Mouse (Mus musculus) retina, embryonic 14.5 days (tissue): ENCODE results near the gene E130308A19Rik.

ENCODE experiments used
- DNase-seq: peaks from one replicate; pipeline ENCODE4 v3.0.0-alpha.2; 2015; ENCODE audit warnings: low spot score

The E130308A19Rik gene

GRCm38 (mm10) chr4:59682491-59682890 lies 56.5 kb downstream of the E130308A19Rik start:
- no peak for DNase-seq

DNA sequence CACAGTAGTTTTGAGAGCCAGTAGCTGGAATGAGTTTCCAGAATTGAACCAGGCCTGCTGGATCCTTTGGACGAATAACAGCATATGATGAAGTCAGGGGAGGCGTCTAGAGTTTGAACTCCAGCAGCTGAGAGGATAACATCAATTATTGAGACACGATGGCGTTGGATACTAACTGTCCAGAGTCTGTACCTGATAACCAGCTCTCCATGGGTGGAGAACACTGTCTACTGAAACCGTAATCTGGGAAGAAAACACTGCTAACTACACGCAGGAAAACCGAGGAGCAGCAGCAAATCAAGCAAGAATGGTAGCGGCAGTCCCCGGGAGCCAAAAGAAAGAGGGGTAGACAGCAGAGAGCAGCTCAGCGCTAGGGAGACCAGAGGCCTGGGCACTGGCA lies 56.9 kb downstream of the E130308A19Rik start:
- no peak for DNase-seq

GRCm38 (mm10) chr4:59684306-59684705 lies 58.3 kb downstream of the E130308A19Rik start:
- no peak for DNase-seq

DNA sequence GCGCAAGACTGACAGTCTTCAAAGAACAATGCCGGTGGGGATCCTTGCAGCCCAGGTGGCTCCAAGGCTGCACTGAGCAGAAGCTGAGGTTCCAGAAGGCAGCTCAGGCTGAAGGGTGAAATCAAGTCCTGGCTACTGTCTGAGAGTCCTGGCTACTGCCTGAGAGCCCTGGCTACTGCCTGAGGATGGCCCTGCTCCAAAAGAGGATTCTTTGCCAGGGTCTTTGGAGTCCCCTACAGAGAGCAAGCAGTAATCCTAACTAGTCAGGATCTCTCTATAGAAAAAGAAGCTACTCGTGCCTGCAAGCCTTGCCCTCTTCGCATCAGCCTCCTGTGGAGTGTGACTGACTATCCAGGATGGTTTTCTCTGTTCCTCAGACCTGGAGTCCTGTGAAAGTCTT lies 60.7 kb downstream of the E130308A19Rik start:
- DNase-seq = no peak

- DNase-seq = no peak
Measured at GRCm38 (mm10) chr4:59689055-59689454, 63.0 kb downstream of the E130308A19Rik start.

DNA sequence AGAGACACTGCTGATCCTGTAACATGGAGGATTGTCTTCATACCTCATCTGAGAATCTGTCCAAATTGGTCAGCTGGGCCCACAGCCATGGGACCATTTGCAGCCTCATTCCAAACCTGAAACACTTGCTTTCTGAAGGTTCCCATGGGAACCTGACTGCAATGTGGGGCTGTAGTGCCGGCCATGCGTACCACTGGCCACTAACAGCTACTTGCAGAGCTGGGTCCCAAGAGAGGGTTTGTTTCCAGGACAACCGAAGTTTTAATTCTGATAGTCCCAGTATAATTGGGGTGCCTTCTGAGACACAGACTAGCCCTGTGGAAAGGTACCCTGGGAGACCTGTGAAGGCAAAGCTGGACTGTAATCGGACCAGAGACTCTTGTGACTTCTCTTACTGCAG lies 64.1 kb downstream of the E130308A19Rik start:
- no peak for DNase-seq

DNA sequence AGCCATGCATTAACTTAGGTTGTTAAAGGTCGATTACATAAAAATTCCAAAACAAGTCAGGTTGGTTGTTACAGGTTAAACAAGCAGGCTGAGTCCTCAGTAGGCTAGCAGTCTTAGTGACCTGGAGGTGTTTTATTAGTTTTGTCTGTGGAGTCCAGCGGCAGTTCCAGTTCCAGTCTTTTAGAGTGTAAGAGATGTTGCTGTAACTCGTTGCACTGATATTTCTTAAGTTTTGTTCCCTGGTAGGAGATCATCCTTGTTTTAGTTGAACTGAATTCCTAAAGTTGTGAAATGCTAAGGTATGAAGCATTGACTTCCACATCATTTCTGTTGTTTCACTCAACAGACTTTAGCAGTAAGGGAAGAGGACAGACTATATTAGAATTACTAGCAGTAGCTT lies 70.8 kb downstream of the E130308A19Rik start:
- no peak for DNase-seq

DNA sequence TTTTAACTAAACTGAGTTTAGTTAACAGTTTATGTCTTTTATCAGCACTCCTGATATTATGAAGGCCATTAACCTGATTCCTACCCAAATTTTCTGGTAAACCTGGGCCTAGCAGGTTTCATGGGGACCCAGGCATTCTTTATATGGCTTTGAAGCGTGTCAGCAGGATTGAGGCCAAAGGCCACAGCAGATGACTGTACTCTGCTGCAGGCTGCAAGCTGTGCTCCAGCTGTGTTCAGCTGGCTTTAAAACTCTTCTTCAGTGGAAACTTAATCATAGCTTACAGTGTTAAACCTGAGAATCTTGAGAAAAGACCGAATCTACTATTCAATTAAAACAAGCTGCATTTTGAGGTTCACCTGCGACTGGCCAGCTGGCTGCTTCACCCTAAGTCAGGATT lies 71.9 kb downstream of the E130308A19Rik start:
- no peak for DNase-seq

- no peak for DNase-seq
Measured at GRCm38 (mm10) chr4:59699014-59699792, 73.2 kb downstream of the E130308A19Rik start.

DNA sequence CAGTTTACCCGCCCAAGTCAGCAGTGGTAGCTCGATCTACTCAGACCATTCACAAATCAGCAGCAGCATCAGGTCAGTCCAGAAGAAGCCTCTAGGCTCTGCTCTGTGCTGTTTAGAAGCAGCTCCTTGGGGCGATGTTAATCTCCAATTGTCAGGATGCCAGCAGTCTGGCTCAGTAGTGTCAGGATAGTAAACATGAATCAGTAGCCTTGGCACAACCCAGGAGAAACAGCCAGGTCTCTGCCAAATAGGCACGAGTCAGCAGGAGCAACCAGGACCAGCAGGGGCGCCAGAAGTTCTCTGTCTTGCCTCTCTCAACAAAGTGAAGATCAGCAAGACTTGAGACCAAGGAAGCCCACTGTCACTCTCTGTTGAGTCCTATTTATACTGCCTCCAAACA lies 83.3 kb downstream of the E130308A19Rik start:
- no peak for DNase-seq

GRCm38 (mm10) chr4:59710736-59711389 lies 84.9 kb downstream of the E130308A19Rik start:
- no peak for DNase-seq

DNA sequence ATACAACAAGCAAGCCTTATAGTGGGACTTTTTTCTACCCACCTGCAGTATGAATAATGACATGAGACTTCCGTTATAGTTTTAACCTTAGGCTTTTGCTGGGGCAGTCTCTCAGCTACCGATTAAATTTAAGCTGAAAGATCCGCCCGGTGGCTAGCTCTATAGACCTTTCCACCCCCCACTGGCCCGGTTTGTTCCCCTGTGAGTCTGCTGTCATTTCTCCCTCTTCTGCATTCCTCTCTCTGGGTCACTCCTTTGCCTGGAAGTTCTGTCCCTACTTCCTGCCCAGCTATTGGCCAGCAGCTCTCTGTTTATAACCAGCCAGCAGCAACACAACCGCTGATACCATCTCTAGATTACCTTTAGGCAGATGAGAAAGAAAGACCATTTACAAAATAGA lies 86.4 kb downstream of the E130308A19Rik start:
- DNase-seq = no peak

GRCm38 (mm10) chr4:59712955-59713354 lies 86.9 kb downstream of the E130308A19Rik start:
- no peak for DNase-seq

DNA sequence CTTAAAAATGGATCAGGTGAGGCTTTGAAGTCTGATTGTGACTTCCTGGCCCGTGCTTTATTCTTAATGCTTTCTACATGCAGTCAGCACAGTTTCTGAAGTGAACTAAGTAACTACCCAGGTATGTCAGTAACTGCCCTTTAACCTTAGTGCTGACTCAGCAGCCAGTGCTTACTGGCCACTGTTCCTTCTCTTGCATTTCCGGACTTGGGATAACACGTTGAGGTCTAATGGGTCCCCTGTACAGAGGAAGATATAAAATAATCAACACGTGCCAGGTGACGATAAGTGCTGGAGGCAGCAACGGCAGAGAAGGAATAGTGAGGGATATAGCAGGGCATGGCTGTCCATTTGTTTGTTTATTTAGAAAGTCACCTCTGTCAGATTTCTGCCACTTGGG lies 88.5 kb downstream of the E130308A19Rik start:
- DNase-seq = no peak

GRCm38 (mm10) chr4:59714926-59715325 lies 88.9 kb downstream of the E130308A19Rik start:
- no peak for DNase-seq

DNA sequence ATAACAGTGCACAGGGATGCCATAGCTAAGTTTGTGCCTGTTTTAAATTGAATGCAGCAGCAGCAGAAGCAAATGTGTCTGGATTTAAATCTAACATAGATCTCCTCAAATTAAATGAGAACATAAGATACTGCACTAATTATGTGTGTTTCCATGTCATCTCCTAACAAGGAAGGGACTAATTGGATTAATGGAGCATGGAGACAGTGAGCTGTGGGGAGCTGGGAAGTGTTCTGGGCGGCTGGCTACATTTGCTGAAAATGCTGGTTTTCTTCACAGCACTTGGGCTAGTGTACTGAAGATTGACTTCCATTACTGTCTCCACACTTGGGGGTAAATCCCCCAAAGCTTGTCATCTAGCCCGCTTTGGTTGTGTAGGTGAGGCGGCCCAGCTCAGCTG lies 89.5 kb downstream of the E130308A19Rik start:
- DNase-seq = peak; percentile 75

DNA sequence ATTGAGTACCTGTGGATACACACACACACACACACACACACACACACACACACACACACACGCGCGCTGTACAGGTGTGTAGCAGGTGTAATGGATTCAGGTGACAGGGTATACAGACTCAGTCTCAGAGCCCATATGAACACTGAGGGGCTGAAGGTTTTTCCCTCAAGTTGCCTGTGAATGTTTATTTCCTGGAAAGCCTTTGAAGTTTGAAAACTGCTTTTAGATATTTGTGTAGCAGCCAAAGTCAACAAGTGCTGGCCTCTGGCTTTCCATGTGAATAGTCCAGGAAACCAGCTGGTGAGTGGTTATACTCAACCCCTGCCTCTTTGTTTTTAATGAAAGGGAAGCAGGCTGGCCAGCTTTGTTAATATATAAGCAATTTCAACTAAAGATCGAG lies 91.3 kb downstream of the E130308A19Rik start:
- DNase-seq = no peak

DNA sequence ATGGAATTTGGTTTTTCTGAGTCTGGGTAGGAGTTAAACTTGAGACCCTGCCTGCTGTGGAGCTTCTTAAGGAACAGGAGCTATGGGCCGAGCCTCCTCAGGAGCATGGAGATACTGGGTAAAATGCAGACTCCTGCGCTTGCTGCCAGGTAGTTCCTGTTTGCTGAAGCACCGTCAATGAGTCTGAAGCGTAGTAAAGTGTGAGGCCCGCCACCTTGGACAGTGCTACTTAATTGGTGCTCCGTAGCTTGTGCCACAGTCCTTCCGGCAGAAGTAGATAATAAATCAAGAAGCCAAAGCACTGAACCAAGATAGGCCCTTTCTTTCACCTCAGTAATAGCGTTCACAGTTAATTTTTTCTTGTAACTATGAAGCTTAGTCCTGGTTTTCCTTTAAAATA lies 92.5 kb downstream of the E130308A19Rik start:
- no peak for DNase-seq

DNA sequence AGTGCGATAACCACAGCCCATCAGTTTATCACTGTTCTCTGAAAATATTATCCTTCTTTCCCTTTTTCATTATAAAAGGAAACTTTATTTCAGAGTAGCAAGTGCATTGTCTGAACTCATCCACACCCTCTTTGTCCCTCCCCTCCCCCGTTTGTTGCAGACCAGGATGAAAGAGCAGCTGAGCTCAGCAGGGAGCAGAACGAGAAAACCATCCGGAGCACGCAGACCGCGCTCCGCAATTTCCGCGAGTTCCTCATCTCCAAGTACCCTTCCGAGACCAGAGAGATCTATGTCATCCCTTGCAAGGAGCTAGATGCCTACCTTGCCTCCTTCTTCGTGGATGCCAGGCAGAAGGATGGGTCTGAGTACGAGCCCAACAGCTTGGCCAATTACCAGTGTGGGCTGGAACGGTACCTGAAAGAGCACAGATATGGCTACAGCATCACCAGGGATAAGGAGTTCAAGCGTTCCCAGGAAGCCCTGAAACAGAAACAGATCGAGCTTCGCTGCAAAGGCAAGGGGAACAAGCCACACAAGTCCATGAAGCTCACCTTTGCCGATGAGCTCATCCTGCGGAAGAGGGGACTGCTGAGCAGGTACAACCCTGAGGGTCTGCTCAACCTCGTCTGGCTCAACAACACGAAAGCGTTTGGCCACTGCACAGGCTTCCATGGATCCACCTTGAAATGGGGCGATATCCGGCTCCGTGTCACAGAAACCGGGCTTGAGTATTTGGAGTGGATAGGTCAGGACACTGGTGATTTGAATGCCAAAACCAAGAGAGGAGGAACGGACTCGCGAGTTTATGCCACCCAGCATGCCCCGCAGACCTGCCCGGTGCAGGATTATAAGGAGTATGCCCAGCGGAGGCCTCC lies 93.7 kb downstream of the E130308A19Rik start:
- DNase-seq = no peak

- DNase-seq = no peak
Measured at GRCm38 (mm10) chr4:59721811-59722210, 95.8 kb downstream of the E130308A19Rik start.

- DNase-seq = no peak
Measured at GRCm38 (mm10) chr4:59725579-59725978, 99.6 kb downstream of the E130308A19Rik start.

DNA sequence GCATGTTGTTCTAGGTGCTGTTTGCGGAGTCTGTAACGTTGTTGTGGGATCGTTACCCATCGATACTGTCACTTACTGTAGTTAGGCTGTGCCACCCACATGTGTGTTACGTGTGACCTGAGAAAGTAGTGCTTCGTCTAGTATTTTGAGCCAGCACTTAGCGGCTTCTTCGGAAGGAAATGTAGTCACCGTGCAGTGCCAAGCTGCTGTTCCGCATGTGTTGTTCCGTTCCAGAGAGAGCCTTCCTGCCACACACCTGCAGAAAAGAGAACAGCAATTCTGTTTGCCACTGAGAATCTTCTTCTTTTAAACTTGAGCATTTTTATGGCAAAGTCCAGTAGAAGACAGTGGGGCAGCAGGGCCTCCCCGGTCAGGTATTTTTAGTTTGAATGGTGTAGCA lies 100.5 kb downstream of the E130308A19Rik start:
- DNase-seq = no peak
